Mouse (Mus musculus): ENCODE measurements around the gene Nudt5.

The Nudt5 gene

DNA sequence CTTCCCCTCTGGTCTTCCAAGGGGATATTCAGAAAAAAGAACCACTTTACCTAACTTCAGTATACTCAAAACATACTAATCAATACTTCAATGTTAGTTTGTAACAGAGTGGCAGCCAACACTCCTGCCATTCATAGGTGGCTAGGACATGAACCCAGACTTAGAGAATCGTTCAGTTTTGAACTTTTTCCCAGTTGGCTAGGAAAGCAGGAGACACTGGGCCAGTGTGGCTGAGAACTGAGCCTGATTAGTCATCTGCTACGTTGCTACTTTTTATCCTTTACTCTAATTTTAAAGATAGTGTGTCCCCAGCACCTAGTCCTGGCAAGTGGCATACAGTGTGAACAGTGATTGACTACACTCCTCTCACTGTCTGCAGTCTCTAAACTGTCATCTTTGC is 22.9 kb downstream of the Nudt5 start:
- in situ Hi-C loops (cut with MseI, MboI) = no loop called here

DNA sequence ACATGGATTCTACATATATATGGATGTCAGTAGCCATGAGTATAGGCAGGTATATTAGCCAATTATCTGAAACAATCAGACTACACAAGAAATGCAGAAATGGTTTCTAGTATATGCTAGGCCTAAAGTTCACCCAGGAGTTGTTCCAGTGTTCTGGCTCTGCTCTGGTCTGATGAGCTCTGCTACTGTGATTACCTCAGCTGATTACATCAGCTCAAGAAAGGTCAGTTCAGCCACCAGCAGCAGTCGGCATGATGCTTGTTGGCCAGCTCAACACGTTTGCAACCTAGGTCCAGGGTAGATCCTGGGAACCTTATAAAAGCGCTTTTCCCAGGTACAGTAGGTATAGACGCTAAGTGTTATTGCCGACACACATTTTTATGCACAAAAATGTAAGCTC is 24.9 kb downstream of the Nudt5 start:
- in situ Hi-C loops (cut with MseI, MboI) = no loop called here

DNA sequence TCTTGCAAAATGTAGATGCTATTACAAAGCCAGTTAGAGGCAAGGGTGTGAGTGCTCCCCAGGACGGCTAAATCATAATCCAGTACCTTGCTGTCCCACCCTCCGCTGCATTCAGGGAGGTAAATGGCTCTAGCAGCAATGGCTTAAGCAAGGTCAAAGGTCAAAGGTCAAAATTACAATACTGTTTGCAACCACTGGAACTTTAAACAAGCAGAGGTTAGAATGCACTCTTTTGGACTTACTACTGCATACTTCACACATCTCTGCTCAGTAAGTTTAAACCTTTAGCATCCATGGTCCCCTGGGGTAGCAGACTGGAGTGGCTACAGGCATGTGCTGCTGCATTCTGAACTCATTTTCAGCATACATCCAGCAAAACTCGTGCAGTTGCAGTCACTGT is 32.6 kb downstream of the Nudt5 start:
- in situ Hi-C loops (cut with MseI, MboI) = no loop called here

DNA sequence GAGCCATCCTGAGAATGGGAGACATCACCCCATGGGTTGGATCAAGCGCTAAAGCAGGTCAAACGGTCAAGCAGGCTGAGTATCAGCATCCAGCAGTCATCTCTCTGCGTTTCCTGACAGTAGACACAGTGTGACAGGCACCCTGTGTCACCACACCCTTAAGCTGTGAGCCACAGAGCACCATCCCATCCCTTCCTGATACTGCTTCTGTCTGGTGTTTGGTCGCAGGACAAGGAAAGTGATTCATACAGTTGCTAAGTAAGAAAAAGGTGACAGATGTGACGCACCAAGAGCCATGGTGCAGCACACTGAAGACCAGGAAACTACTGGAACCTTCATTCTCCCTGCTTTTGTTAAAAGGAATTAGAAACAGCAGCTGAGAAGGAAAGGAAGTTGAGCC is 44.0 kb downstream of the Nudt5 start:
- in situ Hi-C loops (cut with MseI, MboI) = no loop called here

DNA sequence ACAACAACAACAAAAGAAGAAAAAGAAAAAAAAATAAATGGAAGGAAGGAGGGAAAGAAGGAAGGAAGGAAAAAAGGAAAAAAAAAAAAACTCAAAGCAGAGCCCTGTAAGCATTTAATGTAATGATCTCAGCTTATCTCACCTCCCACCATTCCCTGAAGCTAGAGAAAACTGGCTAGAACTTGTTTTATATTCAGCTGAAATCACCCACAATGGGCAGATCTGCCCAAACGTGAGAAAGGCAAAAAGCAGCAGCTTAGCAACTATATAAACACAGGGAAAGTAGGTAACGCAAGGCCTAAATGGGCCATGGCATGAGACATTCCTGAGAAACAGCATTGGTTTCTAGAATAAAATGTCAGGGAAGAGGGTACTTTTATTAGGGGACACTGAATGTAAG is 44.6 kb downstream of the Nudt5 start:
- in situ Hi-C loops (cut with MseI, MboI) = no loop called here

DNA sequence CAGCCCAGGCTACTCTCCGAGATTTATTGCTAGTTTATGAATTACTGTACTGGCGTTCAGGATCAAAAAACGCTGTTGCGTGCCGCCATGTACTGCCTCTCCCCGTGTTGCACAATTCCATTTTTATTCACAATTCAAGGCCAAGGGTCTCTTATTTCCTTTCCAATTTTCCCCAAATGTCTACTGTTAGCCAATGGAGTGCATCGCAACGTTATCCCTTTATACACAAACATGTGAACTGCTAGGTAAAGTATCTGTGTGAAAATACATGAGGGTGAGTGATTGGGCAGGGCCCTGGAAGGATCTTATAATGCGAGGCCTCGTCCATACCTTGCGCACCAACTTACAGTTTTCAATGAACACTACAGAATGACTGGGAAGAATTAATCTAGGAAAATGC is 49.5 kb downstream of the Nudt5 start:
- in situ Hi-C loops (cut with MseI, MboI) = no loop called here

DNA sequence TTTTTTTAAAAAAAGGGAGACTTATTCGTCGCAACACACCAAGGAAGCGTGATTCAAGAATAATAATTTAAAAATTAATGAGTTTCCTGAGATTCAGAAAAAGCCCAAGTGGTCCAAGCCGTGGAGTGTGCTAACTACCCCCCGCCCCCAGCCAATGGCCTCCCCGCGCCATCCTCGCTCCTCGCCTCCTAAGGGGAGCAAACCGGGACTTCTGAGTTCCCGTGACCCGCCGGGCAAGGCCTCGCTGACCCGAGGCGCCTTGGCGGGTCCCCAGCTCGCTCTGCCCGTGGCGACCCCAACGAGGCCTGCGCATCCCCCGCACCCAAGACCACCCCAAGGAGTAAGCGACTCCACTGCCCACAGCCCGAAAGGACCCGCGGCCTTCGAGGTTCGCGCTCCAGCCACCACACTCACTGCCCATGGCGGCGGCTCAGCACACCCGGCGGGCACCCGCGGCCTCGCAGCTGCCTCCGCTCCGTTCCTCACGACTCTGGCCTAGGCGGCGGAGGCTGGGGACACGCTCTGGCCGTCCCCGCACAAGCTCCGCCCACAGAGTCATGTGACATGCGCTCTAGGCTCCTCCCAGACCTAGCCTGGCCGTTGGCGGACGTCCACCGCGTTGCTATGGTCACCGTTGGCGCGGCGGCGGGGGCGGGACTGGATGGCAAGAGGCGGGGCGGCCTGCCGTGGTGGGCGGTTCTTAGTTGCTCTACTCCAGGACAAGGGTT is 50.2 kb downstream of the Nudt5 start, which contains the start of gene Sec61a2:
Gene Sec61a2, minus strand, starts transcription at position 590 of the 728 bp plus-strand sequence.
- in situ Hi-C loops (cut with MseI, MboI) = no loop called here

DNA sequence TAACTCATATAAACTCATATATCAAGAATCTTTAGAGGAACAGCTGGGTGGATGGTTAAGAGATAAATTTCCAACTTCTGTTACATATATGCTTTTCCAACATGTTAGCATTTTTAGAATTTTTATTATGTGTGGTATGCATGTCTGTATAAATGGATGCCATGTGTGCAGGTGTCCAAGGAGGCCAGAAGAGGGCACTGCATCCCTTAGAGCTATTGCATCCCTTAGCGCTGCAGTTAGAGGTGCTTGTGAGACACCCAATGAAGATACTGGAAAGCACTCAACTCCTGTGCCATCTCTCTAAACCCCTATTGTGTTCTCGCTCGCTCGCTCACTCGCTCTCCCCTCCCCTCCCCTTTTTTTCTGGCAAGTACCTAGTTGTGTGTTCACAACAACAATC is 55.3 kb downstream of the Nudt5 start:
- in situ Hi-C loops (cut with MseI, MboI) = no loop called here

DNA sequence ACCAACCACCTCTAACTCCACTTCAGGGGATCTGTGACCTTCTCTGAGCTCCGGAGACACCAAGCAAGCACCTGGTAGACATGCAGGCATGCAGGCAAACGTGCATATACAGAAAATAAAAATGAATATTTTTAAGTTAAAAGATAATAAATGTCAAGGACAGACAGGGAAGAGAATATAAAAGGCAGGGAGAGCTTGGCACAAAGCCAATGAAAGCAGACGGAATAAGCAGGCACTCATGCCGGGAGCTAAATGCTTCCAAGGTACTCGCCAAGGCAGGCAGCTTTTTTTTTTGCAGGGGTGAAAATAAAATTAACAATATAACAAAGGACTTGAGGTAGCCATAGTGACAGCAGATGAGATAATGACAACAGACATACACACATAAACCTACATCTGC is 61.3 kb downstream of the Nudt5 start:
- in situ Hi-C loops (cut with MseI, MboI) = no loop called here

DNA sequence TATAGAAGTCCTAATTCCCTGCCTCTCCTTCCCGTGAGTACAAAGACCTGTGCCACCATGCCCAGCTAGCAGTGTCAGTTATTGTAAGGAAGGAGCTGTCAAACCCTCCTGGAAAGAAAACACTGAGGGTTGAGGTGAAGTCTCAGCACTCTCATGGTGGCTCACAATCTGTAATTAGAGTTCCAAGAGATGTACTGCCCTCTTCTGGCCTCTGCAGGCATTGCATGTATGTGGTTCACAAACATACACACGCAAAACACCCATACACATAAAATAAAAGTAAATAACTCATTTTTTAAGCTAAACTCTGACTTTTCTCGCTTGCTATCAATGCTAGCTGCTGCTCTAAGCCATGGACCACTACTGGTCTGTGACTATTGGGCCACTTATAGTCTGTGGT is 61.8 kb downstream of the Nudt5 start:
- in situ Hi-C loops (cut with MseI, MboI) = no loop called here

DNA sequence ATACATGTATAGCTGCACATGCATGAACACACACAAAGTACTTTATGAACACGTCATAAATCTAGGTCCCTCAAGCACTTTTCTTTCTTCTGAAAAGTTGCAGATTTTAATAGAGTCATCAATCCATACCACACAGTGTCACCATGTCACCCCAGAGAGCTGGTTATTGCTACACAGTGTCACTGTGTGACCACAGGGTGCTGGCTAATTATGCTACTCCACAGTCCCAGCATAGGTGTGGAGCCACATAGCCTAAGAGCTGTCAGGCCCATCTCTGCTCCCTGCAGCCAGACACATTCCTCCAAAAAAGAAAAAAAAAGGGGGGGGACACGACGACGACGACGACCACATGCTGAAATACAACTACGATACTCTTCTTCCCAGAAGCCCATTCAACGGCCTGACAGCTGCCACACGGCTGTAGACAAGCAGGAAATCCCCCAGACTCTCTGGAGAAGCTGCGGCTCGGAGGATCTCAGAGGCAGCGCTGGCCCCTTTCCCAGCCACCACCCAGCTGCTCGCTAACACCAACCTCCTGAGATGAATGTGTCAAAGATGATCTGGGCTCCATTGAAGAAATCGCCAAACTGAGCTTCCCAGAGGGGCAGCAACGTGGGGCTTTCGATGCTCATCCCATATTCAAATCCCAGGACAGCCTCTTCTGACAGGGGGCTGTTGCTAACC is 66.6 kb downstream of the Nudt5 start:
- in situ Hi-C loops (cut with MseI, MboI) = no loop called here

Measured in mouse trophoblast stem cell (cell line).